Mouse (Mus musculus) erythroblast, embryonic 14.5 days (primary cell): ENCODE measurements around the gene Emc7.

Experiments
- GATA1 ChIP-seq: IDR thresholded peaks from 2 replicates; pipeline ENCODE4 v1.6.1; 2012; ENCODE audit warnings: low read length, inconsistent platforms, mixed read lengths
- TAL1 ChIP-seq: IDR thresholded peaks from 3 replicates; pipeline ENCODE4 v1.6.1; 2012; ENCODE audit warnings: low read length, inconsistent platforms, mixed read lengths

DNA sequence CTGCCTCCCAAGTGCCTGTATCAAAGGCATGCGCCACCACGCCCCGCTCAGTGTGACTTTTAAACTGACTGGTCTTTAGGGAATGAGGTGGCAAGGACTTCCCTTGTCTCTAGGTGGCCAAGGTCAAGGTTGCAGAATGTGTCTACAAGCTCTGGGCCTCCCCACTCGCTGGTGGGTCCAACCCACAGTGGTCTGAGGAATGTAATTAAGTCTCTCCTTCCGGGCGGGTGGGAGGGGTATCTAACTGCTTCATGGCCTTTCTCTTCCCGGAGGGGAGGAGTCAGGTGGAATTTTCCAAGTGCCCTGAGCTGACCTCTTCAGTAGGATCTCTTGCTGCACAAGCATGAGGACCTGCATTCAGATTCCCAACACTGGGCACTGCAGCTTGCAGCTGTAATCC lies 43.1 kb downstream of the Emc7 start:
- TF ChIP-seq GATA1 (no peak), TAL1 (no peak)
